Mouse (Mus musculus) kidney, adult 2 months (tissue): Measurements from ENCODE around the gene Tsr1. TPM values are rescaled to one million over a fixed set of nuclear protein-coding genes. Genes with fewer than 3 reads are reported as not detected.
A peak's percentile ranks its signal among the peaks of the same experiment; 100 is the strongest.

ENCODE experiments used
- DNase-seq: peaks from one replicate; pipeline ENCODE4 v3.0.0; 2021
- H3K27ac ChIP-seq: fragments of 200-500 bp; 2 replicates; pipeline ENCODE4 v1.5.1; 2012; ENCODE audit warnings: low read depth, low read length, control low read depth, inconsistent platforms; ENCODE audit not compliant: insufficient read depth
- H3K27me3 ChIP-seq: fragments of 200-500 bp; replicated peaks from 2 replicates; pipeline ENCODE4 v1.6.1; 2012; ENCODE audit warnings: mild to moderate bottlenecking, moderate library complexity, low read length, inconsistent platforms; ENCODE audit not compliant: control insufficient read depth, insufficient read depth
- H3K36me3 ChIP-seq: fragments of 200-500 bp; 2 replicates; pipeline ENCODE4 v1.6.1; 2012; ENCODE audit warnings: mild to moderate bottlenecking, moderate library complexity, low read length, inconsistent platforms; ENCODE audit not compliant: control insufficient read depth, insufficient read depth
- H3K4me1 ChIP-seq: fragments of 200-500 bp; 2 replicates; pipeline ENCODE4 v1.6.1; 2011; ENCODE audit warnings: low read length; ENCODE audit not compliant: control insufficient read depth, insufficient read depth
- H3K4me3 ChIP-seq: fragments of 200-500 bp; 2 replicates; pipeline ENCODE4 v1.5.1; 2011; ENCODE audit warnings: mild to moderate bottlenecking, low read depth, low read length, control low read depth; ENCODE audit not compliant: insufficient read depth
- CTCF ChIP-seq: fragments of 200-500 bp; conservative IDR thresholded peaks from 2 replicates; pipeline ENCODE4 v1.5.1; 2011; ENCODE audit warnings: low read depth, mild to moderate bottlenecking, control low read depth, low read length, moderate library complexity, mixed read lengths; ENCODE audit not compliant: insufficient read depth, insufficient read length
- POLR2A ChIP-seq: fragments of 200-500 bp; IDR thresholded peaks from one replicate; pipeline ENCODE4 v1.6.1; 2011; ENCODE audit warnings: low read depth, low read length, control low read depth
- WGBS: fragments of 180-500 bp; shearing (Covaris S2); methylation state at CpG from one replicate; pipeline ENCODE4 v1.1.7; 2018; 5-methylcytosine and 5-hydroxymethylcytosine counted together
- polyA plus RNA-seq: library from polyadenylated mRNA; depleted of rRNA; stranded (reverse); fragments of >200 nt; gene quantifications from 2 replicates; pipeline ENCODE4 v1.2.3, GENCODE M21; 2012

Gene Tsr1
- polyA plus RNA-seq, 1 experiment = 6.3 TPM

DNA sequence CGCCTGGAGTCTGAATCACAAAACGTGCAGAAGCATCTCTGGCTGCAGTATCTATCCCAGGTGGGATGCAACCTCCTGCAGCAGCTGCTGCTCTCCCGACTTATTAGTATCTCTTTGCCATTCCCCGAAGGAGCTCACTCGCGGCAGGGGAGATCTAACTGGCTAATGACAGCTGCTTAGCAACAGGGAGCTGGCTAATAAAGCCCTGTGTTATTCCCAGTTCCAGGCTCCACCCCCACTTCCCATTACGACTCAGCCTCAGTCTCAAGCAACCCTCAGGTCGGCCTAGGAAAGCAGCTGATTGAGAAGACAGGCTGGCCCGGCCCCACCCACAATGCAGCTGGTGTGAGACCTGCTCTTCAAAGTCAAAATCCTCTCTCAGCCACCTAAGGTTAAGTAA, 21.1 kb upstream of the Tsr1 start:
- no peaks in the 10 kb centered on the region; the same call in 1 of the 2 replicates for H3K4me1 ChIP-seq
- H3K4me3 ChIP-seq = no peak overlapping the region
- H3K27me3 ChIP-seq = no peaks in the 10 kb centered on the region
- TF ChIP-seq POLR2A (no peak), CTCF (no peak)
- H3K27ac ChIP-seq = no peak overlapping the region
- peak; percentile 51 for DNase-seq
- no peaks in the 10 kb centered on the region for H3K36me3 ChIP-seq
- WGBS = 15% methylated on average over 9 of the region's 9 CpGs

DNA sequence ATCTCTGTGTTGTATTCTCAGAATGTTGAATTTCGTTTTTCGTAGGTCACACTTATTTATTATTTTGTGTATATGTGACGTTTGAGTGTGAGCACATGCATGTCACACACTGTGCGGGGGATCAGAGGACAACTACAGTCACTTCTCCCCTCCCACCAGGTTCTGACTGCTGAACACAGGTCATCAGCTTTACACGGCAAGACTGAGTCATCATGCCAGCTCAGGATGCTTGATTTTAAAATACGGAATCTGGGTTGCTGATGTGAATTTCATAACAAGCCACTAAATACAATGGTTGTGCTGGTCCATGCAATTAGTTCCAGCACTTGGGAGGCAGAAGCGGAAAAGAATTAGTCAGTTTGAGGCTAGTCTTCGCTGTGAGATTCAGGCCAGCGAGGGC, 16.9 kb upstream of the Tsr1 start:
- 86% methylated on average over 9 of the region's 9 CpGs for WGBS
- DNase-seq = no peak
- H3K4me3 ChIP-seq = no peak overlapping the region
- H3K4me1 ChIP-seq = no peaks in the 10 kb centered on the region; the same call in 1 of the 2 replicates
- H3K36me3 ChIP-seq = no peaks in the 10 kb centered on the region
- no peak overlapping the region for H3K27ac ChIP-seq
- TF ChIP-seq CTCF (no peak), POLR2A (no peak)
- H3K27me3 ChIP-seq = no peaks in the 10 kb centered on the region

DNA sequence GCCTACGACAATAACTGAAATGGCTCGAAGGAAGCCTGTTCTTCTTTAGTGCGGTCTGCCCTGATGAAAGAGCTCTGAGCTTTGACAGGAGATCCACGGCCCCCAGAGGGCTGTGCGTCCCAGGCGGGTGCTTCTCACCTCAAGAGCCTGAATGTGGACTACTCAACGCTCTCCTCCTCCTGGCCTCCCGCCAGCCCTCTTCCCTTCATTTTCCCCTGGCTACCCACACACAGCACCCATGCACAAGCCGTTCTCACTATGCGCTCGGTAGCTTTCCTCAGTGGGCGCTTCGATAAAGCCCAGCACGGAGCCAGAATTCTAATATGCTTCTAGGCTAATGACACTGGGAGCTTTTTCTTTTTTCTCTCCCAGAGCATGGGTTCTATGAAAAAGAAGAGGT, 15.9 kb upstream of the Tsr1 start:
- Histone ChIP-seq H3K4me1 (no peaks in the 10 kb centered on the region), H3K27me3 (no peaks in the 10 kb centered on the region), H3K4me3 (no peak overlapping the region), H3K36me3 (no peaks in the 10 kb centered on the region), H3K27ac (no peak overlapping the region)
- DNase-seq = no peak
- WGBS = 84% methylated on average over 14 of the region's 14 CpGs
- no peak for TF ChIP-seq CTCF

DNA sequence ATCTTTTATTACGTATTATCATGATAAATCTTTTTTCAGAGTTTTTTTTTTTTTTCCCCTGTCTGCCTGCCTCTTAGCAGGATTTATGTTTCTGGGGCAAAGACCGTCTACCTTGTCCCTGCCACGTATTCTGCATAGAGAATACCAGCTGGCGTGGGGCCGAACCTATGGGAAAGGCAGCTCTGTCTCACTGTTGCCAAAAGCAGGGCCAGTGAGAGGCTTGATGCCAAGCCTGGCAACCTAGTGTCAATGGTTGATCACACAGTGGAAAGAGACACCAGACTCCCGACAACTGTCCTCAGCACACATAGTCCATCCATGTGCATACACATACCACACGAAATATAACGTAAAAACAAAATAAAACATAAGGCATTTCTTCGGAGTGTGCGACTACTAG, 14.8 kb upstream of the Tsr1 start:
- no peak for DNase-seq
- H3K27me3 ChIP-seq = no peaks in the 10 kb centered on the region
- WGBS = 93% methylated on average over 10 of the region's 10 CpGs
- no peaks in the 10 kb centered on the region for H3K4me1 ChIP-seq
- no peak overlapping the region for H3K27ac ChIP-seq
- no peak for TF ChIP-seq CTCF
- TF ChIP-seq POLR2A = no peak
- H3K36me3 ChIP-seq = no peaks in the 10 kb centered on the region
- no peak overlapping the region for H3K4me3 ChIP-seq

DNA sequence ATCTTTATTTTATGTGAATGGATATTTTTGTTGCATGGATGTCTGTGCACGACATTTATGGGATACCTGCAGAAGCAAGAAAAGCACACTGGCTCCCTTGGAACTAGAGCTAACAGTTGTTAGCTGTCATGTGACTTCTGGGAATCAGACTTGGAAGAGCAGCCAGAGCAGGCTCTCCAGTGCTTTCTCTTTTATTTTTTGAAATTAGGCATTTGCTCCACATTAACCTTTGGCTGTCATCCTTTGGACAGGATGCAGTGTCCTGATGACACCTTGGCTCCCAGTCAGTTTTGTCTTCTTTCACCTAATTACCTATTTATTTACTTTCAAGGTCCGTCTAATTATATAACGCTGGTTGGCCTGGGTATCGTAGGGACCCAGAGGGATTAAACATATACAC, 3.3 kb upstream of the Tsr1 start:
- H3K27me3 ChIP-seq = no peaks in the 10 kb centered on the region
- H3K36me3 ChIP-seq = no peaks in the 10 kb centered on the region
- H3K4me3 ChIP-seq = no peak overlapping the region
- WGBS = 60% methylated on average over 4 of the region's 4 CpGs
- TF ChIP-seq POLR2A = no peak
- TF ChIP-seq CTCF = no peak
- H3K4me1 ChIP-seq = peaks cover 7% of the 10 kb centered on the region; the same call in 1 of the 2 replicates
- H3K27ac ChIP-seq = peak overlapping the region; percentile 10; the same call in 1 of the 2 replicates
- peak; percentile 82 for DNase-seq

DNA sequence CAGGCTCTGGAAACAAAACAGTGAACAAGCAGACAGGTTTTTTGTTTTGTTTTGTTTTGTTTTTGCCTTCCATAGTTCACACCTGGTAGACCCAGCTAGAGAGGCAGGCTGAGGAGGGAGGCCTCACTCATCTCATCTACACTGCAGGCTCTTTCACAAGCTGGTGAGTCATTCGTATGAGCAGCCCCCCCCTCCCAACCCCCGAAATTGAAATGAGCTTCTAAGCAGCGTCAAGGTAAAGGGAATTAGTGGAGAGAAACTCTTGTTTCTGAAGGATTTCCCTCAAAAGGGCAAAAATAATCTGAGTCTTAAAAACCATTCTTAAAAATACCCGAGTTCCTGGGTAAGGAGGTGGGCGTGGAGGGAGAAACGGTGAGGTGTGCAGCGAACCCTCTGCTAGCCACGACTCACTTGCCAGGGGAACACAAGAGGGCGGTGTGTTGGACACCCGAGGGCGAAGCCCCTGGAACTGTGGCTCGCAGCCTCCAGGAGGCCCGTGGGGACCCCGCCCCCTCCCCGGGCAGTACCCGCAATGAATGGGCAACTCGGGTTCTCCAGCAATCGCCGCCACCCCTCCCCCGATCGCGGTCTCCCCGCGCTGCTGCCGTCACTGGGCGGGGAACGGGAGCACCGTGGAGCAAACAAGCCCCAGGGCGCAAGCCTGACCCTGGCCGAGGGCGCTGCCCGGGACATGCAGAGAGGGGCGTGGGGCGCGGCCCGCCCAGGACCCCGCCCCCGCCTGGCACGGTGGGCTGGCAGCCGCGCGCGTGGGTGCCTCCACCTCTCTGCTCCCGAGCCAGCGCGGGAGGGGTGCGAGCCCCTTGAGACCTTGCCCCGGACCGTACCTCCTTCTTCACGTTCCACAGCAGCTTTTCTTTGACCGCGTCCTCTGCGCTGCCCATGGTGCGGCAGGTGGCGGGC, 1.6 kb upstream of the Tsr1 start:
- no peaks in the 10 kb centered on the region for H3K36me3 ChIP-seq
- peaks cover 7% of the 10 kb centered on the region; the same call in 1 of the 2 replicates for H3K4me1 ChIP-seq
- TF ChIP-seq POLR2A (no peak), CTCF (0 out of 2 replicates have a peak, but pooled peaks have one; percentile 19)
- DNase-seq = peak; percentile 78
- H3K4me3 ChIP-seq = peak overlapping the region; percentile 86
- 1% methylated on average over 55 of the region's 55 CpGs for WGBS
- H3K27ac ChIP-seq = peak overlapping the region; percentile 7; the same call in 1 of the 2 replicates
- H3K27me3 ChIP-seq = no peaks in the 10 kb centered on the region

DNA sequence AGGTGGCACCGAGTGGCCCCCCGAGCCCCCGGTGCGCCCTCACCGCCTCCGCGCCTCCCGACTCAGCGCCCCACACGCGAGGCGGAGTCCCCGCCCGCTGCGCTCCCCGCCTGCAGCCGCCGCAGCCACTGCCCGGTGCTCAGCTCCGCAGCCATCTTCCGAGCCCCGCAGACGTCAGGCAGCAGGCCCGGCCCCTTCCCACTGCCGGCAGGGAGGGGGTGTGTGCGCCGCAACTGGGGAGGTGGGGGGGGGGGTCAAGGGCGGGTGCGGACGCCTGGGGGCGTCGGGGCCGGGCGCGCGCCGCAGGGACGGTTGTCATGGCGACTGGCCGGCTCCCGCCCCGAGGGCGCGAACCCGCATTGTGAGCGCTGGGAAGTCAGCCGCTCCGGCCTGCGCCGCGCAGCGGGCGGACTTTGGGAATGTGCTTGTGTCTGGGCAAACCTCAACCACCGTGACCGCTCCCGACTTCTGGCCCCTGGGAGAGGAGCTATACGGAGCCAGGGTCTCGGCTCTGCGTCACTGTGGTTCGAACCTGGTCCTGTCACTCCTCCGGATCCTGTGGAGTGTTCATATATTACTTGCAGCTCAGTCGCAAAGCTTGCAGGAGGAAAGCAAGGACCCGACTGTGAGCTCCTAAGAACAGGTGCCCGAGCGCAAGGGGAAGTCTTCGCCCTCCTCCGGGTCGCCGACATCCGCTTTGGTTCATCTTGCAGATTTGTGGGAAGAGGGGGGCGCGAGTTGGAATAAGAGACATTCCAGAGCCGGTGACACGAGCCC, 782 bp upstream of the Tsr1 start, which contains the start of gene Sgsm2:
Gene Sgsm2, minus strand, starts transcription at position 160 of the 777 bp plus-strand sequence.
- no peak for TF ChIP-seq CTCF
- TF ChIP-seq POLR2A = peak; percentile 11
- peak within 1 kb of the TSS; percentile 96 for H3K27ac ChIP-seq
- peak within 1 kb of the TSS; percentile 86 for H3K4me3 ChIP-seq
- WGBS = under 1% methylated on average over 72 of the region's 74 CpGs
- H3K36me3 ChIP-seq = no peaks in the 10 kb centered on the region; the same call in 1 of the 2 replicates
- H3K27me3 ChIP-seq = no peaks in the 10 kb centered on the region
- peak; percentile 85 for DNase-seq
- peaks cover 7% of the 10 kb centered on the region; the same call in 1 of the 2 replicates for H3K4me1 ChIP-seq
